Mouse (Mus musculus): ENCODE measurements around the gene Xylt2.
"Not testable (repeated sequence)": the region's sequence is repeated elsewhere in the genome, so short reads cannot be mapped to it uniquely, and the experiment has no call there.

Gene Xylt2

DNA sequence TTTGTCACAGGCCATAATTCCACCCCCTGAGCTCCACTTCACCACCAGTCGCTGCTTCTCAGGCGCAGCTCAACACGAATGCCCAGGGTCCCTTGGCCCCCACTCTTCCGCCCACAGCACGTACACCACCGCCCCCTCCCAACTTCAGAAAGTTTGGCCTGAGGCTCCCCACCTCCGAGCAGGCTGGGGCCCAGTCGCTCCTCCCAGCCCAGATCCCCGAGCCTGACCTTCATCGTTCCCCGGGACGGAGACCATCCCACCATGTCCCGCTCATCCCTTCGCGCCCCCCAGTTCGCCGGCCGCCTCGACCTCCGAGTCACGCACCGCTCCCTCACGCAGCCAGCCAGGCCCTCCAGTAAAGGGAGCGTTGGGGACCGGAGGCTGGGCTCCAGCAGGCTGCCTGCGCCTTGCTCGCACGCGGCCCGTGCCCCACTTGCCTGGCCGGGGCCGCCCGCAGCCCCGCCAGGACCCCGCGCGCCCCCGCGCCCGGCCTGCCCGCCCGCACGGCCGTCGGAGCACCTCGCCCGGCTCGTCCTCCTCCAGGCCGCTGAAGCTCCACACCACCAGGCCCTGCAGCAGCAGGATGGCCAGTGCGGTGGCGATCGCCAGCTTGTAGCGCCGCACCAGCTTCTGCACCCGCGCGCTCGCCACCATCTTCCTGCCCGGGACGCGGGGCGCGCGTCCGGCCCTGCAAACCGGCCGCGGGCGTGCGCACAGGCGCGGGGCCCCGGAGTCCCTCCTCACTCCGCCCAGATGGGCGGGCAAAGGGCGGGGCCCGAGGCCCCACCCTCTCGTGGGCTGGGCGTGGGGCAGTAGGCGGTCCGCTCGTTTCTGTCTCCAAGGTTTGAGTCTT lies at the start of gene Xylt2:
TSS of gene Xylt2 (minus strand) at position 762 of the 853 bp plus-strand sequence.
- DNase-seq (ENCODE audit: low spot score): peak; percentile 92

GRCm38 (mm10) chr11:94719216-94719615 lies 41.9 kb upstream of the Xylt2 start:
- no peak for DNase-seq (ENCODE audit: low spot score)

DNA sequence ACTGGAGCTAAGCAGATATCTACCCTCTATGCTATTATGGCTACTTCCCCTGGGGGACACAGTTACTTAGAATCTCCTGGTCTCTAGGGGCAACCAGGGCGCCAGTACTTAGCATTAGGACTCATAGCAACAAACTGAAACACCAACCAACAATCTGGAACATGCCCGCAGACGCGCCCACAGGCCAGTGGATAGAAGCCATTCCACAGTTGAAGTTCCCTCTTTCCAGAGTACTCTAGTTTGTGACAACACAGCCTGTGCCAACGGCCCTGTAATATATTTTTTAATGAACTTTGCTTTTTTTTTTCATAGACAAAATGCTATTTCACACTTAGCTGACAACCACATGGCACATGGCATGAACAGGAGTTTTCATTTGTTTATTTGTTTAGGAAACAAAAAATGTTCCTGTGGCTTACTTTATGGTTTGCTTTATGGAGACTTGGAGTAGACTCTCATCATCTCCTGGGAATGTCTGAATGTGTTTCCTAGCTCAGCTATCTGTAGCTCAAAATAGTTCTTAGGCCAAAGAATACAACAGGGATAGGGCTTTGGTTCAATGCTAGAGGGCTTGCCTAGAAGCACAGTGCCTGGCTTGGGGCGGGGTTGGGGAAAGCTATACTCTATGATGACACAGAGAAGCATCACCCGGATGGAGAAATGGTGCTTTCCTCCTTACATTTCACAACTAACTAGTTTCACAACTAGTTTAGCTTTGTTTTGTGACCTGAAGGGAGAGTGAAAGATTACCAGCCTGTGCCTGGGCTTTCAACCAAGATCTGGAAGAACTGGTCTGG lies 41.0 kb upstream of the Xylt2 start:
- DNase-seq (ENCODE audit: low spot score): peak; percentile 9

GRCm38 (mm10) chr11:94717239-94717638 lies 39.9 kb upstream of the Xylt2 start:
- DNase-seq (ENCODE audit: low spot score): no peak

DNA sequence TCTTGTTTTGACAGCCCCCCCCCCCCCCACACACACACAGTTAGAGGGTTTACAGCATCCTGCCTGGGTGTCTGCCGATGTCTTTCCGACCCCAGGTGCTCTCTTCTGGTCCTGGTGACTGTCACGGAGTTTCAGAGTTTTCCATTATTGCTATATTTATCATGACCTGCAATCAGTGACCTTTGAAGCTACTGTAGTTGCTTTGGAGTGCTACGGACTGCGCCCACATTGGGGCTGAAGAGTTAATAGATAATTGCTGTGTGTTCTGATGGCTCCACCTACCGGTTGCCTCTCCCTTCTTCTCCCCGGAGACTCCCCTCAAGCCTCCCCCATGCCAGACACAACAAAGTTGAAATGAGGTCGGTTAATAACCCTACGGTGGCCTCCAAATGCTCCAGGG lies 39.4 kb upstream of the Xylt2 start:
- DNase-seq (ENCODE audit: low spot score): peak; percentile 28

- DNase-seq (ENCODE audit: low spot score): no peak
Measured at GRCm38 (mm10) chr11:94715622-94716021, 38.3 kb upstream of the Xylt2 start.

GRCm38 (mm10) chr11:94713246-94713860 lies 36.0 kb upstream of the Xylt2 start:
- no peak for DNase-seq (ENCODE audit: low spot score)

GRCm38 (mm10) chr11:94704472-94704871 lies 27.2 kb upstream of the Xylt2 start, which contains the start of gene Gm11541:
TSS of gene Gm11541 (minus strand) at chr11:94704499.
- no peak for DNase-seq (ENCODE audit: low spot score)

- DNase-seq (ENCODE audit: low spot score): no peak
Measured at GRCm38 (mm10) chr11:94704020-94704419, 26.7 kb upstream of the Xylt2 start.

DNA sequence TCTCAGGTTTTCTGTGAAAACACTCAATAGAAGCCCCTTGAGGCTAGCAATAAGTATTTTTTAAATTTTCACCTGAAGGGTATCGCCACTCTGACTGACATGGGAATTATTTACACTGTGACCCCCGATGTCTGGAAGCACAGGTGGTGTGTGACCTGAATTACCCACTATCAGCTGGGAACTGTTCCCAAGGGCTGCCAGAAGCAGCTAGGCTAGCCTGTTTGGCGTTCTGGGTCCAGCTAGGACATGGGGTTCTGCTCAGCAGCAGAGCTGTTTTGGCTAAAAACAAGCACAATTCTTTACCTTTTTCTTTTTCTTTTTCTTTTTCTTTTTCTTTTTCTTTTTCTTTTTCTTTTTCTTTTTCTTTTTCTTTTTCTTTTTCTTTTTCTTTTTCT lies 24.9 kb upstream of the Xylt2 start:
- DNase-seq (ENCODE audit: low spot score): no peak

DNA sequence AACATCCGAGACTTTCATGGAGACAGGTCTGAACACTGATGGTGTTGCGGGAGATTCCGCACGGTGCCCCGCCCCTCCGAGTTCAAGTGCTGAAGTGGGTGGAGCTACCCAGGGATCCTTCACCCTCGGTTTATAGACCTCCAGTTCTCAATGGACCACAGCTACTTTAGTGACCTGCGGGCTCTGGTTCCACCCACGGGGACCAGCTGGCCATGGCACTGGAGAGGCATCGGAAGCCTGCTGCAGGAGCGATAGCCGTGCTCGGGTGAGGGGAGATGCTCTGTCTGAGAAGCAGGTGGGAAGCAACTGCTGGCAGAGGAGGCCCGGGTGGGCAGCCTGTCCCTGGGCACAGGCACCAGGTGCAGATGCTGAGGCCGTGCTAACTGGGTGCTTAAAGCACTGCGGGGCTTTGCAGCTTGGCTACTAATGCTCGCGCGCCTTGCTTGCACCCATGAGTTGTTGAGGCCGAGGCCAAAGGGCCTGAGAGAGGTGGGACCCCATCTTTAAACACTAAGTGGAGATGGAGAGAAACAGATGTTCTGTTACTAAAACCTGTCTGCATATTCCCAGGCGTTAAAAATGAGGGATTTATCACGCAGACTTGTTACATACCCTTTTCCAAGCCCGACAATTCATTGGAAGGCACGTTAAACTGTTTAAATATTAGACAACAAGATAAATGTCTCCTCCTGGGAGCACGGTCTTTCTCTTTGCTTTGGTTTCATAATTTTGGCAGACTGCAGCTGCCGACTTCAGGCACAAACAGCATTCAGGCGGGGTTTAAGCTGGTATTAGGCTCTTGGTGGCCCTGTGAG lies 24.3 kb upstream of the Xylt2 start:
- no peak for DNase-seq (ENCODE audit: low spot score)

- no peak for DNase-seq (ENCODE audit: low spot score)
Measured at GRCm38 (mm10) chr11:94699399-94699798, 22.1 kb upstream of the Xylt2 start.

GRCm38 (mm10) chr11:94697703-94698464 lies 20.6 kb upstream of the Xylt2 start:
- DNase-seq (ENCODE audit: low spot score): no peak

DNA sequence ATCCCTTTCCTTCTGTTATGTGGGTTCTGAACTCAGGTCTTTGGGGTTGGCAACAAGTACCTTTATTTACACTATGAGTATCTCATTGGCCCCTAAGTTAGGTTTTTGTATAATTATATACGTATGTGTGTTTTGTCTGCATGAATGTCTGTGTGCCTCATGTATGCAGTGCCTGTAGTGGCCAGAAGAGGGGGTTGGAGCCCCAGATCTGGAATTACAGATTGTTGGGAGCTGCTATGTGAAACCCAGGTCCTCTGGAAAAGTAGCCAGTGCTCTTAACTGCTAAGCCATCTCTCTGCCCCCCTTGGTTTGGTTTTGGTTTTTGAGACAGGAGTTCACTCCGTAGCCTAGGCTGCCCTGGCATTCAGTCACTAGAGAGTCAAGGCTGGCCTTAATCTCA lies 19.8 kb upstream of the Xylt2 start:
- no peak for DNase-seq (ENCODE audit: low spot score)

GRCm38 (mm10) chr11:94695508-94695907 lies 18.2 kb upstream of the Xylt2 start:
- DNase-seq (ENCODE audit: low spot score): no peak

DNA sequence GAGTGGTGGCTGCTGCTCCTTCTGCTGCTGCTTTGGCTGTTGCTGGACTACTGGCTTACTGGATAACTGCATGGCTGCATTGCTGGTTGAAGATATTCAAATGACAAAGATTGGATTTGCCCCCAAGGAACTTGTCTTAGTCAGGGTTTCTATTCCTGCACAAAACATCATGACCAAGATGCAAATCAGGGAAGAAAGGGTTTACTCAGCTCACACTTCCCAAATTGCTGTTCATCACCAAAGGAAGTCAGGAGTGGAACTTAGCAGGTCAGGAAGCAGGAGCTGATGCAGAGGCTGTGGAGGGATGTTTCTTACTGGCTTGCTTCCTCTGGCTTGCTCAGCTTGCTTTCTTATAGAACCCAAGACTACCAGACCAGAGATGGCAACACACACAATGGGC lies 15.2 kb upstream of the Xylt2 start:
- DNase-seq (ENCODE audit: low spot score): not testable (repeated sequence)

- no peak for DNase-seq (ENCODE audit: low spot score)
Measured at GRCm38 (mm10) chr11:94687178-94687577, 9.9 kb upstream of the Xylt2 start.

GRCm38 (mm10) chr11:94682427-94682826 lies 5.1 kb upstream of the Xylt2 start:
- DNase-seq (ENCODE audit: low spot score): no peak

GRCm38 (mm10) chr11:94681640-94682039 lies 4.3 kb upstream of the Xylt2 start:
- no peak for DNase-seq (ENCODE audit: low spot score)

GRCm38 (mm10) chr11:94680639-94681038 lies 3.3 kb upstream of the Xylt2 start:
- DNase-seq (ENCODE audit: low spot score): no peak

DNA sequence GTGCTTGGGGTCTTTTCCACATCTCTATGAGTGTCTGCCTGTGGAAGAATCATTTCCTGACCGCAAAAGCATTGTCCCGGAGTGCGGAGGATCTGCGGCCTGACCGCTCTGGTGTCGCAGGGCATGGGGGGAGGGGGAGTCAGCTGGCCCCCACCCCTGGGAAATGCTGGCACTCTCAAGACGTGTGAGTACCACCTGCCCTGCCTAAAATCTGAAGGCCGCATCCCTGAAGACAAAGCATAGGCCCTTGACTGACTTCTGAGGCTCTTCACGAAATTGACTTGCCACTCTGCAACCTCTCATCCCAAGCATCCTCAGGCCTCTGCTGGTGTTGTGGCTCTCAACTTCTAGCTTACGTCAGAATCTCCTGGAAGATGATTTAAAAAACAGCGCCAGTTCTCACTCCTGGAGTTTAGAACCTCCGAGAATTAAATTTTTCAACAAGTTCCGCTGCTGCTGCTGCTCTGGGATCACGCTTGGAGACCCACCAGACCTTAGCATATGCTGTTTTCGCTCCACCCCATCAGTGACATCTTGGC lies 361 bp upstream of the Xylt2 start:
- DNase-seq (ENCODE audit: low spot score): no peak

Measured in lung, postnatal 25 days (tissue).